Mouse (Mus musculus) lung, postnatal 0 days (tissue): Measurements from ENCODE around the gene Btaf1. TPM values are rescaled to one million over a fixed set of nuclear protein-coding genes. Genes with fewer than 3 reads are reported as not detected.

Source experiments
- ATAC-seq: fragments of 200-750 bp; cut with Nextera tagmentation; 2 replicates; pipeline ENCODE4 v1.8.0; 2017; ENCODE audit warnings: moderate library complexity
- DNase-seq: peaks from one replicate; pipeline ENCODE4 v3.0.0-alpha.2; 2016; ENCODE audit warnings: low spot score
- H3K27ac ChIP-seq: fragments of 300-500 bp; sonication (generic); 2 replicates; pipeline ENCODE4 v1.5.1; 2014; ENCODE audit warnings: antibody characterized with exemption, mild to moderate bottlenecking, low read length, mixed read lengths
- H3K27me3 ChIP-seq: fragments of 300-500 bp; sonication (generic); replicated peaks from 2 replicates; pipeline ENCODE4 v1.6.1; 2014; ENCODE audit warnings: low read length, mixed read lengths; ENCODE audit not compliant: insufficient read depth
- H3K36me3 ChIP-seq: fragments of 300-500 bp; sonication (generic); 2 replicates; pipeline ENCODE4 v1.6.1; 2014; ENCODE audit warnings: low read length, mixed read lengths; ENCODE audit not compliant: insufficient read depth
- H3K4me1 ChIP-seq: fragments of 300-500 bp; sonication (generic); 2 replicates; pipeline ENCODE4 v1.6.1; 2014; ENCODE audit warnings: antibody characterized with exemption, low read depth, low read length, mixed read lengths; ENCODE audit not compliant: insufficient read depth
- H3K4me2 ChIP-seq: fragments of 300-500 bp; sonication (generic); replicated peaks from 2 replicates; pipeline ENCODE4 v1.6.1; 2014; ENCODE audit warnings: low read depth, mild to moderate bottlenecking, low read length, moderate library complexity, mixed read lengths
- H3K4me3 ChIP-seq: fragments of 300-500 bp; sonication (generic); 2 replicates; pipeline ENCODE4 v1.5.1; 2014; ENCODE audit warnings: low read depth, low read length
- H3K9ac ChIP-seq: fragments of 300-500 bp; sonication (generic); replicated peaks from 2 replicates; pipeline ENCODE4 v1.6.1; 2014; ENCODE audit warnings: low read depth, mild to moderate bottlenecking
- H3K9me3 ChIP-seq: fragments of 300-500 bp; sonication (generic); 2 replicates; pipeline ENCODE4 v1.6.1; 2016; ENCODE audit warnings: low read length, mixed read lengths
- CTCF ChIP-seq: IDR thresholded peaks from 2 replicates; pipeline ENCODE4 v1.5.1; 2016; ENCODE audit warnings: antibody characterized with exemption, mild to moderate bottlenecking
- EP300 ChIP-seq: IDR thresholded peaks from 2 replicates; pipeline ENCODE4 v1.6.1; 2016; ENCODE audit warnings: antibody characterized with exemption, mild to moderate bottlenecking, control low read depth
- WGBS: fragments of 180-500 bp; shearing (Covaris S2); extraction: QIAGEN DNeasy Blood & Tissue Kit; methylation state at CpG from one replicate; pipeline ENCODE4 v1.1.7; 2014; 5-methylcytosine and 5-hydroxymethylcytosine counted together
- polyA plus RNA-seq: library from polyadenylated mRNA; unstranded; fragments of >200 nt; fragmentation: Nextera tagmentation; extraction: Ambion mirVana; gene quantifications from 2 replicates; pipeline ENCODE4 v1.2.1, GENCODE M21; 2015

Gene Btaf1
- polyA plus RNA-seq, 1 experiment from 2014 or later: 6.4 TPM

DNA sequence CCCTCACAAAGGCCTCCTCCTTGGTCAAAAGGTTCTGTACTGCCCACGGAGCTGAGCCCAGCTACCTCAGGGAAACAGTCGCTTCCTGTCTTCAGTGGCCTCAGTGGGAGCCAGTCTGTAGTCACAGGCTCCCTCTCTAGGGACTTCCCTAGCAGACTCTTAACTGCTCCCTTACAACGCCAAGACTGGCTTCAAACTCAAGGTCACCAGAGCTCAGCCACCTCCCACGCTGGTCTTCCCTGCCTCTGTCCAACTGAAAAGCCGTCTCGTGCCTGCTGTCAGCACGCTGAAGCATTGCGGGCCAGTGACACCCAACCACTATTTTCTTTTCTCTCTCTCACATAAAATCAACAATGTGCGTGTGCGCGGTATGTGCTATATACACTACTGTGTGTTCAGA is 100.5 kb downstream of the Btaf1 start:
- H3K9me3 ChIP-seq: no peaks in the 10 kb centered on the region
- no peak overlapping the region for H3K4me3 ChIP-seq
- H3K27me3 ChIP-seq: no peaks in the 10 kb centered on the region
- no peak overlapping the region for H3K9ac ChIP-seq
- TF ChIP-seq EP300 (no peak), CTCF (no peak)
- H3K4me1 ChIP-seq: no peaks in the 10 kb centered on the region
- no peak overlapping the region for H3K4me2 ChIP-seq
- ATAC-seq (no peak; the same call in 1 of the 2 replicates), DNase-seq (no peak)
- no peaks in the 10 kb centered on the region for H3K36me3 ChIP-seq
- WGBS: 52% methylated on average over 11 of the region's 11 CpGs
- H3K27ac ChIP-seq: no peak overlapping the region

DNA sequence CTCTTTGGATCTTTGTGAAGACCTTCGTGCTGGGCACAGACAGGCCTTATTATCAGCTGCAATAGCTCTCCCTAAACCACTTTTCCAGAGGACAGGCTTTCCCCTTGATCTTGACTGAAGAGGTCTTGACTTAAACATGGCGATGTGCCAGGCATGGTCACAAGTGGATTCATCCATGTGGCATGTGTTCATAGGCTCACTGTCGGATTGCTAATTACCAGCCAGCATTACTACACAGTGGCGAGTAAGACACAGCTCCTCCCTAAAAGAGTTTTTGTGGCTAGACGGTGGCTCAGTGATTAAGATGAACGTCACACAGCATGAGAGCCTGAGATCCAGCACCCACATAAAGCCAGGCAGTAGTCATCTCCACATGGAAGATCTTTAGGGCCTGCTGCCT is 103.9 kb downstream of the Btaf1 start:
- no peak for TF ChIP-seq EP300
- TF ChIP-seq CTCF: no peak
- H3K27ac ChIP-seq: no peak overlapping the region
- H3K27me3 ChIP-seq: no peaks in the 10 kb centered on the region
- no peaks in the 10 kb centered on the region for H3K9me3 ChIP-seq
- no peak overlapping the region for H3K4me2 ChIP-seq
- DNase-seq: no peak
- no peak for ATAC-seq
- no peak overlapping the region for H3K4me3 ChIP-seq
- H3K9ac ChIP-seq: no peak overlapping the region
- WGBS: 52% methylated on average over 6 of the region's 6 CpGs
- H3K36me3 ChIP-seq: no peaks in the 10 kb centered on the region
- no peaks in the 10 kb centered on the region for H3K4me1 ChIP-seq

GRCm38 (mm10) chr19:37031446-37031845 is 105.6 kb downstream of the Btaf1 start:
- Histone ChIP-seq H3K36me3 (no peaks in the 10 kb centered on the region), H3K27me3 (no peaks in the 10 kb centered on the region), H3K4me3 (no peak overlapping the region), H3K9me3 (no peaks in the 10 kb centered on the region), H3K27ac (no peak overlapping the region), H3K9ac (no peak overlapping the region), H3K4me1 (no peaks in the 10 kb centered on the region), H3K4me2 (no peak overlapping the region)
- ATAC-seq: no peak
- TF ChIP-seq EP300 (no peak), CTCF (no peak)
- 77% methylated on average over 5 of the region's 5 CpGs for WGBS
- no peak for DNase-seq

DNA sequence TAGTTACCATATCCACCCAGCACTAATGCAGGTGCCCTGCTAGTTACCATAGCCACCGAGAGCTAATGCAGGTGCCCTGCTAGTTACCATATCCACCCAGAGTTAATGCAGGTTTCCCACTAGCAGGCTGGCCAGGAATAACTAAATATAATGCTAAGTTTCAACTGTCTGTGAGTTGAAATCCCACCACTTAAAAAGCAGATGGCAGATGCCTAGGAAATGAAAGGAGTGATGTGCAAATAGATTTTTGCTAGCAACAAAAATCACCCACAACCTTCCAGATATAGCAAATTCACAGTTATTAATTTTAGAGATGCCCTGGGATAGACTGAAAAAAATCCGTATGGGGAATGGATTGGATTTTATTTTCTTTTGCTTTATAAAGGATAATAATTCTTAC is 106.5 kb downstream of the Btaf1 start:
- 87% methylated on average over 2 of the region's 2 CpGs for WGBS
- TF ChIP-seq CTCF: no peak
- TF ChIP-seq EP300: no peak
- Histone ChIP-seq H3K27me3 (no peaks in the 10 kb centered on the region), H3K4me2 (no peak overlapping the region), H3K9me3 (no peaks in the 10 kb centered on the region), H3K4me3 (no peak overlapping the region), H3K36me3 (no peaks in the 10 kb centered on the region), H3K4me1 (no peaks in the 10 kb centered on the region), H3K27ac (no peak overlapping the region), H3K9ac (no peak overlapping the region)
- ATAC-seq (no peak), DNase-seq (no peak)

DNA sequence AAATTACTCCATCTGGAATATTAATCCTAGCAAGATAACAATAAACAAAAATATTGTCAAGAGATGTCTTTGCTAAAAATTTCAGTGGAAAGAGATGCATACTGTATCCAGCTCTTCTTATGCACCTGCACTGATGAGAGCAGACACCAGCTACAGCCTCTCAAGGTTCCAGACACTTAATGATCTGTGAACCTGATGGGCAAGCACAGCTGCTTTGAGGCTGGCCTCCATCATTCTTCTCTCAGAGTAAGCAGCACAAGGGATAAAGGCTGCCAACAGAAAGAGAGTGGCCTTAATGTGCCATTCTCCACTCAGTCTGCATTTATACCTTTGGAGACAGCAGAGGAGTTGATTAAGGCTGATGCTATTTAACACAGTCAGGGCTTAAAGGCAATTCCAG is 115.0 kb downstream of the Btaf1 start:
- no peak for TF ChIP-seq EP300
- no peak for TF ChIP-seq CTCF
- no peak for DNase-seq
- no peak overlapping the region for H3K27ac ChIP-seq
- H3K4me1 ChIP-seq: no peaks in the 10 kb centered on the region
- no peaks in the 10 kb centered on the region for H3K9me3 ChIP-seq
- no peak overlapping the region for H3K9ac ChIP-seq
- no peak overlapping the region for H3K4me2 ChIP-seq
- no peaks in the 10 kb centered on the region for H3K36me3 ChIP-seq
- H3K4me3 ChIP-seq: no peak overlapping the region
- ATAC-seq: no peak
- H3K27me3 ChIP-seq: no peaks in the 10 kb centered on the region

DNA sequence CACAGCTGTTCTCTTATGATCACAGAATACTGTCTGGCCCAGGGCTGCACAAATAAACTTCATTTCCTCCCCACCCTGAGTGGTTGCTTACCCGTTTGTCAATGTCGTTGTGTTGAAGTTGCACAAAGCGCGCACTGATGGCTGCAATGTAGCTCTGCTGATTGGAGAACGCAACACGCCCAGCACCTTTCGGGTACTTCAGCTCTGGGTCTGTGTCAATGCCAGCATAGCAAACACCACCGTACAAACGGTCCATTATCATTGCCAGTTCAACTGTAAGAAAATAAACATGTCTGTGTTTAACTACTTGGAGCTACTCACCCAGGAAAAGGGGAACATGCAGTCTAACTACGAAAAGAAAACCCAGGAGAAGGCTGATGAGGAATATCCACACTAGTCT is 118.6 kb downstream of the Btaf1 start:
- no peak overlapping the region for H3K4me2 ChIP-seq
- no peak overlapping the region for H3K4me3 ChIP-seq
- no peaks in the 10 kb centered on the region for H3K36me3 ChIP-seq
- no peak overlapping the region for H3K27ac ChIP-seq
- H3K9ac ChIP-seq: no peak overlapping the region
- H3K9me3 ChIP-seq: no peaks in the 10 kb centered on the region
- ATAC-seq (0 out of 2 replicates have a peak, but pooled peaks have one; percentile 26), DNase-seq (peak; percentile 20)
- no peaks in the 10 kb centered on the region for H3K27me3 ChIP-seq
- WGBS: 40% methylated on average over 10 of the region's 10 CpGs
- TF ChIP-seq CTCF (no peak), EP300 (no peak)
- no peaks in the 10 kb centered on the region for H3K4me1 ChIP-seq

DNA sequence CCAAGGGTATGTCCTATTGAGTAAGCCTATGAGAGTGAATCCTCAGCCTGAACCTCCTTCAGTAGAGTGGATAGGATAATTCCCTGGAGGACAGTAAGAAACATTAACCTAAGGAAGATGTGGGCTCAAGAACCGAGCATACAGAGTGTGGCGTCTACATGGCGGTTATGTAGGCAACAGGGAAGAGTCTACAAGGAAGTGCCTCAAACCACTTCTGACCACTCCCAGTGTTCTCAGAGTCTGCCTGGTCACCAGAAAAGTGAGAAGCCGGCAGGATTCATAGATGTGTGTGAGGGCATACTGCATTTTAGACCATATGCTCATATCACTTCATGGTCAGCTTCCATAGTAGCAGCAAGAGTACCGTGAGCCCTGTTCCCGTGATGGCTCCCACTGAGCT is 122.6 kb downstream of the Btaf1 start:
- Histone ChIP-seq H3K36me3 (no peaks in the 10 kb centered on the region), H3K9ac (no peak overlapping the region), H3K4me2 (no peak overlapping the region), H3K9me3 (no peaks in the 10 kb centered on the region), H3K27ac (no peak overlapping the region), H3K4me1 (no peaks in the 10 kb centered on the region), H3K27me3 (no peaks in the 10 kb centered on the region), H3K4me3 (no peak overlapping the region)
- no peak for TF ChIP-seq CTCF
- ATAC-seq (no peak), DNase-seq (peak; percentile 19)
- WGBS: 83% methylated on average over 6 of the region's 6 CpGs
